Mouse (Mus musculus) C2C12 (cell line): ENCODE results near the gene Clpb. TPM values are rescaled to one million over a fixed set of nuclear protein-coding genes. Genes with fewer than 3 reads are reported as not detected.

Experiments used
- H3K27me3 ChIP-seq: one replicate; pipeline ENCODE4 v1.6.1; 2011; ENCODE audit not compliant: control insufficient read depth, insufficient read depth, insufficient read length
- H3K36me3 ChIP-seq: one replicate; pipeline ENCODE4 v1.6.1; 2011; ENCODE audit not compliant: control insufficient read depth, insufficient read depth
- H3K4me3 ChIP-seq: one replicate; pipeline ENCODE4 v1.5.1; 2011; ENCODE audit warnings: mild to moderate bottlenecking, control low read depth; ENCODE audit not compliant: poor library complexity, insufficient read depth, severe bottlenecking
- H3K79me2 ChIP-seq: one replicate; pipeline ENCODE4 v1.6.1; 2011; ENCODE audit not compliant: control insufficient read depth, insufficient read depth
- H3K79me3 ChIP-seq: one replicate; pipeline ENCODE4 v1.6.1; 2011; ENCODE audit warnings: low read depth, control low read depth
- H3ac ChIP-seq: one replicate; pipeline ENCODE3; 2011; ENCODE audit warnings: low read depth; ENCODE audit not compliant: control insufficient read depth, insufficient read length
- CEBPB ChIP-seq: IDR thresholded peaks from one replicate; pipeline ENCODE4 v1.6.1; 2011; ENCODE audit warnings: low read depth, mild to moderate bottlenecking, control low read depth, moderate library complexity
- CTCF ChIP-seq: IDR thresholded peaks from one replicate; pipeline ENCODE4 v1.5.1; 2011; ENCODE audit not compliant: control insufficient read depth, insufficient read depth, insufficient read length
- FOSL1 ChIP-seq: IDR thresholded peaks from one replicate; pipeline ENCODE4 v1.8.0; 2011; ENCODE audit warnings: mild to moderate bottlenecking, low read length; ENCODE audit not compliant: poor library complexity, insufficient read depth, severe bottlenecking
- MAX ChIP-seq: IDR thresholded peaks from one replicate; pipeline ENCODE4 v1.6.1; 2011; ENCODE audit warnings: mild to moderate bottlenecking, control low read depth
- MYOD1 ChIP-seq: IDR thresholded peaks from one replicate; pipeline ENCODE4 v1.6.1; 2011; ENCODE audit warnings: low read depth; ENCODE audit not compliant: control insufficient read depth, insufficient read length
- MYOG ChIP-seq: IDR thresholded peaks from one replicate; pipeline ENCODE4 v1.6.1; 2011; ENCODE audit not compliant: control insufficient read depth, insufficient read length; ENCODE audit errors: extremely low read depth
- USF1 ChIP-seq: IDR thresholded peaks from one replicate; pipeline ENCODE4 v1.6.1; 2011; ENCODE audit warnings: low read depth, mild to moderate bottlenecking, control low read depth, moderate library complexity
- polyA plus RNA-seq: library from polyadenylated mRNA; unstranded; fragments of >200 nt; fragmentation: generic; extraction: Trizol; gene quantifications from one replicate; pipeline ENCODE4 v1.2.1, GENCODE M21; 2012; ENCODE audit warnings: missing spikeins

The Clpb gene
- polyA plus RNA-seq, 1 experiment: 67.3 TPM

DNA sequence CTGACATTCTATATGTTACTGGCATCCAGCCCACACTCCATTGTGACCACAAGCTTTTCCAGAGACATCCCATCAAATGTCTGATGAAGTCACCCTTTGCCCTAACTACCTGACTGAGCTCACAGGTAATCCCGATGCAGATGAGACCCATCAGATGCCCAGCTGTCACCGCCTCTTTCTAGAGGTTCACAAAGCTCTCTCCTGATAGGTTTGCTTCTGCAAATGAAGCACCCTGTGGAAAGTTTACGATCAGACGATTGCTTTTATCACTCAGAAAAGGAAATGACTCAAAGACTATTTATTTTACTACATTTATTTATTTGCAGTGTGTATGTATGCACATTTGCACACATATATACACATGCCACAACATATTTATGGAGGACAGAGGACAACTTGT lies 80.1 kb downstream of the Clpb start:
- Histone ChIP-seq H3K27me3 (no peaks in the 10 kb centered on the region), H3ac (no peak overlapping the region), H3K79me2 (no peaks in the 10 kb centered on the region), H3K4me3 (no peak overlapping the region), H3K36me3 (no peaks in the 10 kb centered on the region), H3K79me3 (no peaks in the 10 kb centered on the region)
- no peak for TF ChIP-seq MAX
- no peak for TF ChIP-seq MYOG
- no peak for TF ChIP-seq FOSL1
- TF ChIP-seq CEBPB: no peak
- TF ChIP-seq MYOD1: no peak
- no peak for TF ChIP-seq USF1
- no peak for TF ChIP-seq CTCF

DNA sequence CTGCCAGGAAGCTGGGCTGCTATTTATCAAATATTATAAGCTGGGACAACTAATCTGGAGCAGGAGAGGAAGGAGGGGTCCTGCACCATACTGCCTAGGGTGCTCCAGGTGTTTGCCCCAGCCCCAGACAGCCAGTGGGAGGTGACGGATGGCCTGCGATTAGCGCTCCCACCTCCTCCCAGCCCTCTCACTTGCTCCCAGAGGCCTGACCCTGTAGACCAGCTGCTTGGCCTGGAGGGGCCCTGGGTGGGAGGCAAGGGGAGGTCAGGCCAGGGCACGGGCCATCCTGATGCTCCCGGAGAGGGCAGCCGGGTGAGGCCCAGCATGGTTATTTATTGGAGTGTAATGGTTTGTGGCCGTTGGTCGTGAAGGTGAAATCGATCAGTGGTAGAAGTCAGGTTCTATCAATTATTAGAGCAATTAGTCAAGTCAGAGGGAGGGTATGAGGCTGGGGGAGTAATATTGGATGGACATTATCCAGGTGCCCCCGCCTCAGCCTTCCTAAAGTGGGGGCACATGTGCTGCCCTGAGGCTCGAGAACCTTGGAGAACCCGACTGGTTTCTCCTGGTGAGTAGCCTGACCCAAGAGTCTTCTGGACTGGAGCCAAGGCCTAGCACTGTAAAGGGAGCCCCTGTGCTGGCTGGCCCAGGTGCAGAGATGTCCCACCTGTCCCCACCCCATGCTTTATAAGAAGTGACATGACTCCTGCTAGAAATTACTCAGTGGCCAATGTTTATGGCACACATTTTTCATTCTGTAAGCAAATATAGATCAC lies 83.3 kb downstream of the Clpb start:
- H3K36me3 ChIP-seq: no peaks in the 10 kb centered on the region
- H3K79me3 ChIP-seq: no peaks in the 10 kb centered on the region
- TF ChIP-seq MYOG (no peak), CEBPB (no peak), CTCF (no peak), MYOD1 (no peak), FOSL1 (no peak), USF1 (no peak), MAX (no peak)
- no peaks in the 10 kb centered on the region for H3K79me2 ChIP-seq
- H3ac ChIP-seq: no peak overlapping the region
- H3K4me3 ChIP-seq: no peak overlapping the region
- H3K27me3 ChIP-seq: no peaks in the 10 kb centered on the region

DNA sequence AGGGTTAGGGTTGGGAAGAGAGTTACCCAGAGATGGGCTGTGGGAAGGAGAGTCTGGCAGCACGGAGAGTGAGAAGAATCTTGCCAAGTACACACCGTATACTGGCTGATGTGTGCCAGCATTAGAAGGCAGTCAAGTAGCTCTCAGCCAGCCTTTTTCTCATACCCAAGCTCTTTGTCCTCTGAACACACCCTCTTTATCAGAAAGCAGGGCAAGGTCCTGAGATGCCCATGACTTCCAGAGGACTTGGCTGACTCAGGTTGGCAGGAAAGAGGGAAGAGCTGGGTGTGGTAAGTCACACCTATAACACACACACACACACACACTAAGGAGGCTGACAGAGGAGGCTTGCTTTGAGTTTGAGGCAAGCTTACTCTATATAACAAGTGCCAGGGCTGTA lies 86.8 kb downstream of the Clpb start:
- Histone ChIP-seq H3K27me3 (no peaks in the 10 kb centered on the region), H3K36me3 (no peaks in the 10 kb centered on the region), H3K79me2 (no peaks in the 10 kb centered on the region), H3ac (no peak overlapping the region), H3K4me3 (no peak overlapping the region), H3K79me3 (no peaks in the 10 kb centered on the region)
- no peak for TF ChIP-seq CTCF
- no peak for TF ChIP-seq MYOG
- no peak for TF ChIP-seq FOSL1
- no peak for TF ChIP-seq USF1
- no peak for TF ChIP-seq MYOD1
- no peak for TF ChIP-seq CEBPB
- no peak for TF ChIP-seq MAX

DNA sequence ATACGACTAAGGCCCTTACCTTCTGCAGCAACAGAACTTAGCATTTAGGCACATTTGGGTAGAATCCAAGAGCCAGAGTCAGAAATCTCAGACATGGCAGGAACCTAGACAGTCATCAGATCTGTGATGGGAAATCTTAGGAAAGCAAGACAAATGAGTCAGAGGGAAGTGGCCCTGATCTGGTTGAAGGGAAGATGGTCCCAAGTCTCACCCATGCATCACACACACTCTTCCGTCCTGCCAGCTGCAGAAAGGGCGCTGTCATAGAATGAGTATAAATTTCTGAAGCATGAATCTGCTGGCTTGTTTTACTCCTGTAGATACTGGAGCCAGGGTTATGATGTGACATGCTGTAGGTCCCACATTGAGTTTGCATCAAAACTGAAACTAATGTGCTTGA lies 88.9 kb downstream of the Clpb start:
- Histone ChIP-seq H3K27me3 (no peaks in the 10 kb centered on the region), H3K36me3 (no peaks in the 10 kb centered on the region), H3K4me3 (no peak overlapping the region), H3ac (no peak overlapping the region), H3K79me3 (no peaks in the 10 kb centered on the region), H3K79me2 (no peaks in the 10 kb centered on the region)
- no peak for TF ChIP-seq FOSL1
- TF ChIP-seq CEBPB: no peak
- TF ChIP-seq MYOG: no peak
- TF ChIP-seq MAX: no peak
- TF ChIP-seq CTCF: no peak
- no peak for TF ChIP-seq USF1
- no peak for TF ChIP-seq MYOD1

DNA sequence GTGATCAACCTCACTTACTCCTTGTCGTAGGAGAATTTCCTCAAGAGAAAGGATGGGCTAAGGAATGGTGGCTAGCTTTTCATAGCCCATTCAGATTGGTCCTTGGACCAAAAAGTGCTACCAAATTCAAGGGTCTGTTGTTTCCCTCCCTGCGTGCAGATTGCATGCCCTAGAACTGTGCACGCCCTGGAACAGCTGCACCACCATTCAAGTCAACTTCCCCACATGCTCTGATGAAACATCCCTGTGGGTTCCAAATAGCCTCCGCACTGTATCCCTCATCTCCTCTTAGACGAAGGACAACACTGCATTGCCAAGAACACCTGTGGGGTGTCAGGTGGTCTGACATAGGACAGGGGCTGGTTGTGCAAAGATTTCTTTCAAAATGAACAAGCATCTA lies 90.1 kb downstream of the Clpb start:
- TF ChIP-seq CEBPB: no peak
- no peak for TF ChIP-seq USF1
- TF ChIP-seq CTCF: no peak
- no peak for TF ChIP-seq MYOG
- no peak for TF ChIP-seq MYOD1
- H3ac ChIP-seq: no peak overlapping the region
- no peak overlapping the region for H3K4me3 ChIP-seq
- H3K79me3 ChIP-seq: no peaks in the 10 kb centered on the region
- H3K27me3 ChIP-seq: no peaks in the 10 kb centered on the region
- no peaks in the 10 kb centered on the region for H3K36me3 ChIP-seq
- H3K79me2 ChIP-seq: no peaks in the 10 kb centered on the region

DNA sequence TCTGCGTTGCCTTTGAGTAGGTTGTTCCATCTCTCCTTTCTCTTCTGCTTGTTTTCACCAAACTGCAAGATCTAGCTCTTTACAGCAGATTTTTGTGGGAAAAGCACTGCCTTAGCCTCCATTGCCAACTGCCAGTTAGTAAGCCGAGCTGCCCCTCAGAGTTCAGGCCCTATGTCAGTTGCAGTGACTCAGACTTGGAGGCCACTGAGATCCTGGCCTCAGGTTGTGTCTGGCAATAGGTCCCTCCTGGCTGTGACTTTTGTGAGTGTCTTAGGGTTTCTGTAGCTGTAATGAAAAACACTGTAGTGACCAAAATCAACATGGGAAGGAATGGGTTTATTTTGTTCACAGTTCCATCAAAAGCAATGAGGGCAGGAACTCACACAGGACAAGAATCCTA lies 91.0 kb downstream of the Clpb start:
- no peak for TF ChIP-seq MAX
- TF ChIP-seq FOSL1: no peak
- TF ChIP-seq CEBPB: no peak
- no peak for TF ChIP-seq MYOG
- TF ChIP-seq USF1: no peak
- Histone ChIP-seq H3K79me3 (no peaks in the 10 kb centered on the region), H3ac (no peak overlapping the region)

More for the DNA sequence above, 91.0 kb downstream of the Clpb start:
- Histone ChIP-seq H3K4me3 (no peak overlapping the region), H3K79me2 (no peaks in the 10 kb centered on the region), H3K36me3 (peaks cover 6% of the 10 kb centered on the region), H3K27me3 (no peaks in the 10 kb centered on the region)
